Mouse (Mus musculus) stomach, embryonic 16.5 days (tissue): ENCODE data around the gene Iqch. TPM values are rescaled to one million over a fixed set of nuclear protein-coding genes. Genes with fewer than 3 reads are reported as not detected.

Experiments used
- ATAC-seq: fragments of 200-750 bp; cut with Nextera tagmentation; 2 replicates; pipeline ENCODE4 v1.8.0; 2017; ENCODE audit warnings: moderate number of reproducible peaks, moderate TSS enrichment; ENCODE audit not compliant: insufficient read depth, low FRiP score
- H3K27ac ChIP-seq: fragments of 300-500 bp; sonication (generic); 2 replicates; pipeline ENCODE4 v1.5.1; 2014; ENCODE audit warnings: low read length
- H3K27me3 ChIP-seq: fragments of 300-500 bp; sonication (generic); 2 replicates; pipeline ENCODE4 v1.6.1; 2014; ENCODE audit warnings: low read length, control low read depth, mixed read lengths; ENCODE audit not compliant: control insufficient read depth, insufficient read depth
- H3K36me3 ChIP-seq: fragments of 300-500 bp; sonication (generic); 2 replicates; pipeline ENCODE4 v1.6.1; 2014; ENCODE audit warnings: low read length; ENCODE audit not compliant: control insufficient read depth, insufficient read depth
- H3K4me1 ChIP-seq: fragments of 300-500 bp; sonication (generic); 2 replicates; pipeline ENCODE4 v1.6.1; 2014; ENCODE audit warnings: low read length, control low read depth, mixed read lengths; ENCODE audit not compliant: control insufficient read depth, insufficient read depth
- H3K4me2 ChIP-seq: fragments of 300-500 bp; sonication (generic); 2 replicates; pipeline ENCODE4 v1.6.1; 2014; ENCODE audit warnings: low read depth, low read length, mixed read lengths
- H3K4me3 ChIP-seq: fragments of 300-500 bp; sonication (generic); replicated peaks from 2 replicates; pipeline ENCODE4 v1.5.1; 2014; ENCODE audit warnings: mild to moderate bottlenecking, low read length
- H3K9ac ChIP-seq: fragments of 300-500 bp; sonication (generic); 2 replicates; pipeline ENCODE4 v1.6.1; 2014; ENCODE audit warnings: low read length
- H3K9me3 ChIP-seq: fragments of 300-500 bp; sonication (generic); replicated peaks from 2 replicates; pipeline ENCODE4 v1.6.1; 2016; ENCODE audit warnings: low read length, control low read depth; ENCODE audit not compliant: control insufficient read depth
- WGBS: fragments of 180-500 bp; shearing (Covaris S2); extraction: QIAGEN DNeasy Blood & Tissue Kit; methylation state at CpG from one replicate; pipeline ENCODE4 v1.1.7; 2014; 5-methylcytosine and 5-hydroxymethylcytosine counted together
- polyA plus RNA-seq: library from polyadenylated mRNA; unstranded; fragments of >200 nt; fragmentation: Nextera tagmentation; extraction: Ambion mirVana; gene quantifications from 2 replicates; pipeline ENCODE4 v1.2.1, GENCODE M21; 2015

Iqch gene
- 0.04 and 0.10 TPM in 2 replicates for polyA plus RNA-seq

DNA sequence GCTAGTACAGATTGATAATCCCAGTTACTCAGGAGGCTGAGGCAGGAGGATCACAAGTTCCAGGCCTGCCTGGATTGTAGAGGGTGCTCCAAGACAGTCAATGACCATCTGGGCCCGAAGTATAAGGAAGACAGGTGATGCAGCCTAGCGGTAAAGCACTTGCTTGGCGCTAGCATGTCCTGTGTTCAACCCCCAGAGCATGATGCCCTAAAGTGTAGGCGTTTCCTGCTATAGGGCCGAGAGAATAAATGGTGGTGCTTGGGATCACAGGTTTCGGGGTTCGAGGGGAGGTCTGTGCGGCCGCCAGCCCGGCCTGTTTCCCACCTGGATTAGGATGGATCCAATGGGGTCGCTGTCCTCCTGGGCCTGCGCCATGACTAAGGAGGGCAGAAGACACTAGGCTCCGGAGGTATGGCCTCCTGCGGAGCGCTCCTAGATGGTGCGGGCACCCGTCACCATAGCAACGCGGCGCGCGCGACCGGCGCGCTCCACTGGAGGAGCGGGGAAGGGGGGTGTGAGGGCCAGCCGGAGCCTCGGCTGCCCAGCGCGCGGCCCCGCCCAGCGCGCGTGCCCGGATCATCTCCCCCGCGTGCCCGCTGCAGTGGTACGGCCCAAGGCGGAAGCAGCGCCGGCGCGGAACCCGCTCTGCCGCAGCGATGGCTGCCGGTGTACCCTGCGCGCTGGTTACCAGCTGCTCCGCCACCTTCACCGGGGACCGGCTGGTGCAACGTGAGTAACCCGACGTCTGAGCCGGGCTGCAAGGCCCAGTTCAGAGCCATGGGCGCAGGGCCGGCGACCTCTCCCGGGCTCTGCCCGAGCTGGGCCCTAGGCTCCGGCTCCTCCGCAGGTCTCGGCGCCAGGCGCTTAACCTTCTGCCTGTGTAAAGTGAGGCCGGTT, at the start of gene Iqch, which contains the start of gene Aagab:
Gene Iqch (minus strand): TSS at position 451 of the 897 bp plus-strand sequence.
Gene Aagab (plus strand): TSS at position 618 of the 897 bp plus-strand sequence.
- Histone ChIP-seq H3K9me3 (no peaks in the 10 kb centered on the region), H3K36me3 (no peaks in the 10 kb centered on the region), H3K27ac (no peak within 1 kb of the TSS), H3K4me2 (peak within 1 kb of the TSS; percentile 72), H3K27me3 (no peaks in the 10 kb centered on the region), H3K4me3 (peak within 1 kb of the TSS; percentile 59), H3K9ac (peak within 1 kb of the TSS; percentile 74), H3K4me1 (peaks cover 12% of the 10 kb centered on the region)
- 2% methylated on average over 70 of the region's 70 CpGs for WGBS
- ATAC-seq = peak; percentile 99

DNA sequence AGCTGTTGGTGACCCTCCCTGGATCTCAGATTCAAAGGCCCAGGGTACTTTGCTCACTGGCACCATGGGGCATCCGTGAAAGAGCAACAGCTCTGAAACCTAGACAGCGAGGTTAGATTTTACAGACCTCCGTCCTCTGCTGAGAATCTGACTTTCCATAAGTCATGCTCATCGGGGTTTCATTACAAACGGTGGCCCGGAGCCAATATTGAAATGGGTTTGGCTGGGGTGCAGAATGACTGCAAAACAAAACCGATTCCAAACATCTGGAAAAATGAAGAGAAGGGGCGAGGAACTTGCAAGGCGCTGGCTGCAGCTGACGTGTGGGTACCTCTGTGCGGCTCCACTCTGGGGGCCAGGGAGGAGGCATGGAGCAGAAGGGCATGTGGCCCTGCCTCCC, 49.3 kb upstream of the Iqch start:
- no peak for ATAC-seq
- H3K4me1 ChIP-seq = peaks cover 37% of the 10 kb centered on the region
- no peak overlapping the region for H3K9ac ChIP-seq
- H3K27ac ChIP-seq = peak overlapping the region; percentile 58
- no peak overlapping the region for H3K4me3 ChIP-seq
- H3K27me3 ChIP-seq = no peaks in the 10 kb centered on the region
- WGBS = 47% methylated on average over 11 of the region's 11 CpGs
- H3K9me3 ChIP-seq = no peaks in the 10 kb centered on the region
- H3K4me2 ChIP-seq = no peak overlapping the region; the same call in 1 of the 2 replicates
- peaks cover 7% of the 10 kb centered on the region; the same call in 1 of the 2 replicates for H3K36me3 ChIP-seq

DNA sequence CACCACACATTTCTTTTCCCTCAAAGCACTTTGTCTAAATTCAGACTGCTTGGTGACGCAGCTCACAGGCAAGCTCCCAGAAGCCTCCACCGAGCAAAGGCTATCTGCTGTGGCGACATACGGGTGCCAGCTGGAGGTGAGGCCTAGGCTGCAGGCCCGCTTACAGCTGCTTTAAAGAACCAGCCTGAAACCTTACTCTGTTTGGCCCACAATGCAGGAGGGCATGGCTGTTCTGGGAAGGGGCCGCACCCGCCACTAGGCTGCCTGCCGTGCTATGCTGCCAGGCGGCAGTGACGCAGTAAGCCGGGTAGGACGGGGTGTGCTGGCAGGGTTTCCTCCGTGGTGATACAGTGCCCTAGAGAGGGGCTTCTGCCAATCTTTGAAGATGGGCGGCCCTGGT, 48.6 kb upstream of the Iqch start:
- H3K27ac ChIP-seq = peak overlapping the region; percentile 58; the same call in 1 of the 2 replicates
- H3K9me3 ChIP-seq = no peaks in the 10 kb centered on the region
- H3K27me3 ChIP-seq = no peaks in the 10 kb centered on the region
- no peak for ATAC-seq
- no peak overlapping the region for H3K4me2 ChIP-seq
- peaks cover 7% of the 10 kb centered on the region; the same call in 1 of the 2 replicates for H3K36me3 ChIP-seq
- H3K9ac ChIP-seq = no peak overlapping the region
- peaks cover 37% of the 10 kb centered on the region for H3K4me1 ChIP-seq
- 88% methylated on average over 14 of the region's 14 CpGs for WGBS
- H3K4me3 ChIP-seq = no peak overlapping the region

DNA sequence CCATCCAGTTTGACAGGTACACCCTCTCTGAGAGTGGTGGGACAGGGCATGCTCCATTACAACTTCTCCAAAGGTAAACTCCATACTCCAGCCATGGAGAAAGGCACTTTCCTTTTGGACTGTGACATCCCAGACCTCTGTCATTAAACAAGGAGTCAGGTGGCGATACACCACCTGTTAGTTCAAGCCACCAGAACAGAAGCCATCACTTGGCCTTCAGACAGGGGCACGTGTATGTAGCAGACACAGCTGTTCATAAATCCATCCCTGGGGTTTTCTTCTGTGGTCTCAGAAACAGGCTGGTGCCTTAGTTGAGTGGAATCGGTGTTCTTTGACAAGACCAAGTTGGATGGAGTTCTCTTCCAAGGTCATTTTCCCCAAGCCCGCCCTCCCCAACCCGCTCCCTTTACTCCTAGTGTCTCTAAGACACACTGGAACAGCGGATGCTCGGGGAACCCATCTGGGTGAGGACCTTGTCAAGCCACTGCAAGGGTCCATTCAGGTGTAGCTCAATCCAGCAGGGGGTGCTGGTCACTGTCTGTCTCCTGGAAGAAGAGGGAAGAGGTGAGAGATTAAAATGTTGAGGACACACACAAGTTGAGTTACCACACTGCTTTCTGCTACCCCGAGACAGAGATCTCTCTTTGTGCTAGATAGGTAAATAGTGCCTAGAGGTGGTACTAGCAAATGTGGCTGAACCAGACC, 47.7 kb upstream of the Iqch start:
- Histone ChIP-seq H3K9me3 (no peaks in the 10 kb centered on the region), H3K27me3 (no peaks in the 10 kb centered on the region), H3K36me3 (peaks cover 7% of the 10 kb centered on the region; the same call in 1 of the 2 replicates), H3K4me1 (peaks cover 30% of the 10 kb centered on the region), H3K27ac (no peak overlapping the region), H3K4me2 (no peak overlapping the region), H3K4me3 (no peak overlapping the region), H3K9ac (no peak overlapping the region)
- no peak for ATAC-seq
- WGBS = 85% methylated on average over 8 of the region's 8 CpGs

DNA sequence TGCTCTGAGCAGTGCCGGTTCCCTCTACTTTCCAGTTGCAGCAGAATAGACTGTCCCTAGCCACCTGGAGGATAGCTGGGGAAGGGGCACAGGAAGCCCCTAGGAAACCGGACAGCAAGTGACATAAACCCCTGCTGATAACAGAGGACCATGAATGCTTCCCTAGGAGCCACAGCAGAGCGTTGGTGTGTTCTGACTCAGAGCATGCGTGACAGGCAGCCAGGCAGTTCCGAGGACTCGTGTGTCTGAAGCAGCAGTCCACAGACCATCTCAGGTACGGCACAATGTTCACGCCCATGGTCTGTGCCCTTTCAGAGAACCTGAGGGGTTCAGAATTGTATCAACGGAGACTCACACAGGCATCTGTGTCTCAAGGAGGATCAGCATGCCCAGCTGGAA, 46.2 kb upstream of the Iqch start:
- H3K9ac ChIP-seq = no peak overlapping the region
- no peaks in the 10 kb centered on the region for H3K9me3 ChIP-seq
- H3K4me3 ChIP-seq = no peak overlapping the region
- H3K27ac ChIP-seq = no peak overlapping the region
- peaks cover 11% of the 10 kb centered on the region; the same call in 1 of the 2 replicates for H3K36me3 ChIP-seq
- no peaks in the 10 kb centered on the region for H3K27me3 ChIP-seq
- H3K4me1 ChIP-seq = peaks cover 22% of the 10 kb centered on the region
- H3K4me2 ChIP-seq = no peak overlapping the region
- 83% methylated on average over 9 of the region's 9 CpGs for WGBS
- ATAC-seq = no peak

DNA sequence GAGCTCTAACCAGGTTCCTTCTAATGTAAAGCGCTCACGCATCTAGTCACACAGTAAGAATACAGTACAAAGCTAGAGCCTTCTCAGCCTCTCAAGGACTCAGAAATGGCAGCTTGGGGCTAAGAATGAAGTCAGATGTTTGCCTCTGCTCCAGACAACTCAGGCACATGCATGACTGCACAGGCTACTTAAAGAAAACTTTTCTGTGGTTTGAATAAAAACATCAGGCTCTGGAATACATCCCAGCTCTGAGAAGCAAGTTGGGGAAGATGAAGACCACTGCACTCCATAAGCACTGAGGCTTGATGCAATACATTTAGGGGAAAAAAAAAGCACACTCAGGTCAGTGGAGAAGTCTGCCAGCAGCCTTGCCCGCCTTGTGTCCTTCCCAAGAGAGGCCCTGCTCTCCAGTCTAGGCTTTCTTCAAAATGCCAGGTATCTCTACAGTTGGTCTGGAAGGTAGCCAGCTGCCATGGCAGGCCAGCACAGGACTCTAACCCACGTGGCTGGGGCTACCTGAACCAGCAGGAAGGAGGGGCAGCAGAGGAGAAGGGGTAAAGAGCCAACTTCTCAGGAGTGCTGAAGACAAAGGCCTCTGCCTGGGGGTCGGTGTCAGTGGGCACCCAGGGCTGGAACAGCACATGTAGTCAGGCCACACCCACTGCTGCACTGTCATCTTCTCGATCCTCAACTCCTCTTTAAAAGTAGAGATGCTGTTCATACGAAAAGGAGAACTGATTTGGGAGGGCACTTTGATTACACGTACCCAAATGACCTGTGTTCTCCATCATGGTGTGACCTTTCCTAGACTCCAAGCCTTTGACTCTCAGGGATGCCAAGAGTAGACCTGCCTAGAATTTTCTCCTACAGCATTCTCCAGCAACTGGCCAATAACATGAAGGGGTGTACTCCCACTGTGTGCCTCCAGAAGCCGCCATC, 45.6 kb upstream of the Iqch start:
- H3K36me3 ChIP-seq = peaks cover 11% of the 10 kb centered on the region; the same call in 1 of the 2 replicates
- H3K27ac ChIP-seq = no peak overlapping the region

DNA sequence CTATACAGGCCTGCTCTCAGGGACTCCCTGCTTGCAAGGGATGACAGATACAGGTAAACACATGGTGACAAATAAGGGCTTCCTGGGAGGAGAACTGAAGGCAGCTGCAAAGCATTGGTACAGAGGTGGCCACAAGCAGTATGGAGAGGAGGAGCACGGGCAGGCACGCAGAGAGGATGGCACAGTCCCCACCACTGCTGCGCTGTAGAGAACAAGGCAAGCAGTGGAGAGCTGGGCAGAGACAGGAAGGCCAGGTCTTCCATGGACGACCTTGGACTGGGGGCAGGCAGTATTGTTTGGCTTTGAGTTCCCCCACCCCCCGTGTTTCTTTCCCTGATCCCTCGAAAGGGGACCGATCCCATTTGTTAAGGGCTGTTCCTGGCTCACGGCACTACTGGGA, 42.8 kb upstream of the Iqch start:
- Histone ChIP-seq H3K9me3 (no peaks in the 10 kb centered on the region), H3K4me1 (no peaks in the 10 kb centered on the region), H3K27me3 (no peaks in the 10 kb centered on the region), H3K27ac (no peak overlapping the region), H3K9ac (no peak overlapping the region), H3K4me2 (no peak overlapping the region), H3K36me3 (peaks cover 11% of the 10 kb centered on the region; the same call in 1 of the 2 replicates), H3K4me3 (no peak overlapping the region)
- no peak; the same call in 1 of the 2 replicates for ATAC-seq
- WGBS = 72% methylated on average over 8 of the region's 8 CpGs

More for the DNA sequence above, 45.6 kb upstream of the Iqch start:
- no peak overlapping the region for H3K4me3 ChIP-seq
- no peak overlapping the region for H3K9ac ChIP-seq
- no peaks in the 10 kb centered on the region for H3K27me3 ChIP-seq
- H3K4me1 ChIP-seq = peaks cover 20% of the 10 kb centered on the region
- no peak for ATAC-seq
- WGBS = 77% methylated on average over 9 of the region's 9 CpGs
- H3K4me2 ChIP-seq = no peak overlapping the region
- no peaks in the 10 kb centered on the region for H3K9me3 ChIP-seq

DNA sequence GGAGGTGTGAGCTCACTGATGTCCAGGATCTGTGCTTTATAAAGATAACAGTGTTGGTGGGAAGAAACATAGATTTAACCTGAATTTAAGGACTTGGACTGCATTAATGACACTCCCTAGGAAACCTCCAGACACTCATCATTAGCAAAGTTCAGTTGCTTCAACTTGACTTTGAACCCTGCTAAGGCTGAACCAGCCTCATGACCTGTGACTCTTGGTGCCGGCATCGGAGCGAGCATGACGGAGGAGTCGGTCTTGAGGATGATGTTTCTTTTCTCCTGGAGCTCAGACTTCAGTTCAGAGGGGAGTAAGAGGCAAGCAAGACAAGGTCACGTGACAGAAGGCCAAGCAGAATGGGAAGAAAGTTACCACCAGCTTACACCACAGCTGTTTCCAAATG, 41.7 kb upstream of the Iqch start:
- Histone ChIP-seq H3K36me3 (0 out of 2 replicates have a peak, but pooled peaks cover 3% of the 10 kb centered on the region), H3K4me3 (no peak overlapping the region), H3K9ac (no peak overlapping the region), H3K9me3 (no peaks in the 10 kb centered on the region), H3K4me2 (no peak overlapping the region), H3K4me1 (no peaks in the 10 kb centered on the region), H3K27me3 (no peaks in the 10 kb centered on the region), H3K27ac (no peak overlapping the region)
- no peak for ATAC-seq
- WGBS = 93% methylated on average over 6 of the region's 6 CpGs
